Mouse (Mus musculus) MEL (cell line): Measurements from ENCODE around the gene Hoxa4. TPM values are rescaled to one million over a fixed set of nuclear protein-coding genes. Genes with fewer than 3 reads are reported as not detected.

Experiments used
- DNase-seq: peaks from one replicate; pipeline ENCODE4 v3.0.0; 2011; ENCODE audit warnings: low read depth, low spot score
- H3K27ac ChIP-seq: 2 replicates; pipeline ENCODE4 v1.5.1; 2012; ENCODE audit warnings: low read depth, mild to moderate bottlenecking, control low read depth, low read length, moderate library complexity; ENCODE audit not compliant: control insufficient read depth
- H3K27me3 ChIP-seq, 2 experiments: fragments of 150-350 bp in 1 of 2; sonication (generic) in 1 of 2; 2 replicates each; pipeline ENCODE4 v1.6.1; 2012; ENCODE audit warnings: low read length in 2 of 2, mild to moderate bottlenecking in 2 of 2, improper control_type of control experiment in 1 of 2, moderate library complexity in 1 of 2; ENCODE audit not compliant: insufficient read depth in 2 of 2, control insufficient read depth in 1 of 2
- H3K36me3 ChIP-seq, 2 experiments: 2 replicates each; pipeline ENCODE4 v1.6.1; 2012 to 2014; ENCODE audit warnings: low read length in 2 of 2, improper control_type of control experiment in 1 of 2, inconsistent platforms in 1 of 2, mild to moderate bottlenecking in 1 of 2; ENCODE audit not compliant: insufficient read depth in 2 of 2, control insufficient read depth in 1 of 2
- H3K4me1 ChIP-seq, 2 experiments: fragments of 150-350 bp in 1 of 2; sonication (generic) in 1 of 2; 2 replicates each; pipeline ENCODE4 v1.6.1; 2012; ENCODE audit warnings: low read length in 2 of 2, improper control_type of control experiment in 1 of 2, mild to moderate bottlenecking in 1 of 2; ENCODE audit not compliant: insufficient read depth in 2 of 2, control insufficient read depth in 1 of 2
- H3K4me3 ChIP-seq, 2 experiments: fragments of 150-350 bp in 1 of 2; sonication (generic) in 1 of 2; 2 replicates each; pipeline ENCODE4 v1.5.1; 2012; ENCODE audit warnings: low read depth in 2 of 2, low read length in 2 of 2, mild to moderate bottlenecking in 2 of 2, moderate library complexity in 2 of 2, control low read depth in 1 of 2, improper control_type of control experiment in 1 of 2; ENCODE audit not compliant: control insufficient read depth in 1 of 2, insufficient read depth in 1 of 2
- H3K79me2 ChIP-seq: 2 replicates; pipeline ENCODE4 v1.6.1; 2012; ENCODE audit warnings: mild to moderate bottlenecking, low read length, moderate library complexity; ENCODE audit not compliant: control insufficient read depth, poor library complexity, insufficient read depth
- H3K9ac ChIP-seq: 2 replicates; pipeline ENCODE4 v1.6.1; 2012; ENCODE audit warnings: low read depth, mild to moderate bottlenecking, control low read depth, low read length, moderate library complexity; ENCODE audit not compliant: control insufficient read depth, poor library complexity, severe bottlenecking
- H3K9me3 ChIP-seq: fragments of 150-350 bp; sonication (generic); replicated peaks from 2 replicates; pipeline ENCODE4 v1.6.1; 2012; ENCODE audit warnings: mild to moderate bottlenecking, low read length, improper control_type of control experiment, moderate library complexity; ENCODE audit not compliant: insufficient read depth
- CHD1 ChIP-seq: IDR thresholded peaks from 2 replicates; pipeline ENCODE4 v1.6.1; 2012; ENCODE audit warnings: low read depth, mild to moderate bottlenecking, inconsistent platforms, low read length, improper control_type of control experiment
- CHD2 ChIP-seq: IDR thresholded peaks from 2 replicates; pipeline ENCODE4 v1.6.1; 2011; ENCODE audit warnings: low read length, improper control_type of control experiment
- E2F4 ChIP-seq: IDR thresholded peaks from 2 replicates; pipeline ENCODE4 v1.6.1; 2011; ENCODE audit warnings: low read depth, low read length, improper control_type of control experiment, borderline replicate concordance
- EP300 ChIP-seq, 2 experiments: IDR thresholded peaks; 2 replicates each; pipeline ENCODE4 v1.6.1; 2011; ENCODE audit warnings: improper control_type of control experiment in 2 of 2, low read length in 2 of 2, low read depth in 1 of 2, mild to moderate bottlenecking in 1 of 2
- GABPA ChIP-seq: IDR thresholded peaks from 2 replicates; pipeline ENCODE4 v1.6.1; 2012; ENCODE audit warnings: low read depth, mild to moderate bottlenecking, inconsistent platforms, low read length, improper control_type of control experiment, moderate library complexity
- MAX ChIP-seq: IDR thresholded peaks from 2 replicates; pipeline ENCODE4 v1.6.1; 2011; ENCODE audit warnings: low read length, improper control_type of control experiment
- MEF2A ChIP-seq: IDR thresholded peaks from 2 replicates; pipeline ENCODE4 v1.6.1; 2014; ENCODE audit warnings: low read depth, mild to moderate bottlenecking, inconsistent platforms, low read length, improper control_type of control experiment; ENCODE audit not compliant: poor library complexity, insufficient replicate concordance, severe bottlenecking; ENCODE audit errors: extremely low read depth
- MYC ChIP-seq: IDR thresholded peaks from 2 replicates; pipeline ENCODE4 v1.6.1; 2011; ENCODE audit warnings: low read depth, mild to moderate bottlenecking, low read length, improper control_type of control experiment, moderate library complexity
- NELFE ChIP-seq: IDR thresholded peaks from 2 replicates; pipeline ENCODE4 v1.6.1; 2011; ENCODE audit warnings: low read depth, low read length, improper control_type of control experiment
- NRF1 ChIP-seq: IDR thresholded peaks from 2 replicates; pipeline ENCODE4 v1.6.1; 2014; ENCODE audit warnings: low read depth, mild to moderate bottlenecking, inconsistent platforms, low read length, improper control_type of control experiment, moderate library complexity; ENCODE audit not compliant: poor library complexity, insufficient read depth, severe bottlenecking
- POLR2AphosphoS5 ChIP-seq: IDR thresholded peaks from 2 replicates; pipeline ENCODE4 v1.6.1; 2012; ENCODE audit warnings: low read depth, borderline replicate concordance, mild to moderate bottlenecking, inconsistent platforms, low read length, moderate library complexity, mixed read lengths
- RAD21 ChIP-seq: IDR thresholded peaks from 2 replicates; pipeline ENCODE4 v1.6.1; 2011; ENCODE audit warnings: mild to moderate bottlenecking, low read depth, low read length, improper control_type of control experiment
- RCOR1 ChIP-seq: IDR thresholded peaks from 2 replicates; pipeline ENCODE4 v1.6.1; 2012; ENCODE audit warnings: low read depth, mild to moderate bottlenecking, inconsistent platforms, low read length, improper control_type of control experiment
- TCF12 ChIP-seq: IDR thresholded peaks from 2 replicates; pipeline ENCODE4 v1.6.1; 2014; ENCODE audit warnings: low read depth, mild to moderate bottlenecking, inconsistent platforms, low read length, improper control_type of control experiment, moderate library complexity
- USF2 ChIP-seq, 2 experiments: IDR thresholded peaks; 2 replicates each; pipeline ENCODE4 v1.6.1; 2011 to 2012; ENCODE audit warnings: improper control_type of control experiment in 2 of 2, low read length in 2 of 2, borderline replicate concordance in 1 of 2, inconsistent platforms in 1 of 2, low read depth in 1 of 2, mild to moderate bottlenecking in 1 of 2; ENCODE audit not compliant: insufficient read depth in 1 of 2
- ZC3H11A ChIP-seq: IDR thresholded peaks from 2 replicates; pipeline ENCODE4 v1.6.1; 2012; ENCODE audit warnings: low read depth, mild to moderate bottlenecking, inconsistent platforms, low read length, improper control_type of control experiment
- ZKSCAN1 ChIP-seq: IDR thresholded peaks from 2 replicates; pipeline ENCODE4 v1.6.1; 2012; ENCODE audit warnings: low read depth, mild to moderate bottlenecking, inconsistent platforms, low read length, improper control_type of control experiment, moderate library complexity
- polyA plus RNA-seq, 2 experiments: library from polyadenylated mRNA; stranded (reverse) in 1 of 2; unstranded in 1 of 2; fragments of >175 nt in 1 of 2; fragments of >200 nt in 1 of 2; gene quantifications; 2 replicates each; pipeline versions ENCODE4 v1.2.1 to v1.2.4; 2012; ENCODE audit warnings: low replicate concordance in 2 of 2, low read depth in 1 of 2; ENCODE audit not compliant: insufficient read length in 2 of 2, insufficient read depth in 1 of 2, missing spikeins in 1 of 2
- total RNA-seq: library from RNA; depleted of rRNA; stranded (reverse); fragments of 300-350 nt; gene quantifications from 2 replicates; pipeline ENCODE4 v1.2.3, GENCODE M21; 2012; rRNA removed

Hoxa4 gene
- total RNA-seq (not detected in 2 replicates), polyA plus RNA-seq (not detected)

GRCm38 (mm10) chr6:52190906-52191810 is at the start of gene Hoxa4:
Gene Hoxa4 (minus strand): TSS chr6:52191753.
- no peak for DNase-seq
- Histone ChIP-seq H3K4me3 (no peak within 1 kb of the TSS), H3K79me2 (no peaks in the 10 kb centered on the region), H3K36me3 (no peaks in the 10 kb centered on the region), H3K4me1 (no peaks in the 10 kb centered on the region), H3K27me3 (no peaks in the 10 kb centered on the region), H3K27ac (no peak within 1 kb of the TSS)
- TF ChIP-seq MYC (no peak), CHD1 (no peak), RAD21 (no peak), MAX (no peak), MEF2A (no peak), NRF1 (no peak), TCF12 (no peak)
- TF ChIP-seq, all 39 proteins: peak for 0
- no peak within 1 kb of the TSS for H3K9ac ChIP-seq
- no peaks in the 10 kb centered on the region for H3K9me3 ChIP-seq

- H3K4me1 ChIP-seq, result no peaks in the 10 kb centered on the region
- no peaks in the 10 kb centered on the region for H3K36me3 ChIP-seq
- H3K27ac ChIP-seq, result no peak overlapping the region
- H3K9ac ChIP-seq, result no peak overlapping the region
- H3K27me3 ChIP-seq, result no peaks in the 10 kb centered on the region
- H3K4me3 ChIP-seq, result no peak overlapping the region
- TF ChIP-seq RCOR1 (no peak), E2F4 (no peak), GABPA (no peak), RAD21 (no peak), NELFE (no peak), ZC3H11A (no peak), EP300 (IDR thresholded peaks at IDR 0.05; ENCODE audit: low read depth in 1 of 2, low read length in 2 of 2) (no peak), CHD2 (no peak), TCF12 (no peak), ZKSCAN1 (no peak), USF2 (IDR thresholded peaks at IDR 0.05; ENCODE audit: borderline replicate concordance in 1 of 2, insufficient read depth in 1 of 2, low read depth in 1 of 2, low read length in 2 of 2) (no peak), POLR2AphosphoS5 (no peak)
- TF ChIP-seq, all 39 proteins: peak for 0
- DNase-seq, result no peak
- H3K79me2 ChIP-seq, result no peaks in the 10 kb centered on the region
- no peaks in the 10 kb centered on the region for H3K9me3 ChIP-seq
Measured at GRCm38 (mm10) chr6:52241001-52241621, 49.6 kb upstream of the Hoxa4 start.
